Mouse (Mus musculus) stomach, postnatal 0 days (tissue): ENCODE data around the gene Tmbim1.

ENCODE experiments used
- CTCF ChIP-seq: IDR thresholded peaks from 2 replicates; pipeline ENCODE4 v1.5.1; 2016; ENCODE audit warnings: antibody characterized with exemption, low read depth, mild to moderate bottlenecking, moderate library complexity
- EP300 ChIP-seq: optimal IDR thresholded peaks from 2 replicates; pipeline ENCODE3; 2016; ENCODE audit warnings: antibody characterized with exemption

DNA sequence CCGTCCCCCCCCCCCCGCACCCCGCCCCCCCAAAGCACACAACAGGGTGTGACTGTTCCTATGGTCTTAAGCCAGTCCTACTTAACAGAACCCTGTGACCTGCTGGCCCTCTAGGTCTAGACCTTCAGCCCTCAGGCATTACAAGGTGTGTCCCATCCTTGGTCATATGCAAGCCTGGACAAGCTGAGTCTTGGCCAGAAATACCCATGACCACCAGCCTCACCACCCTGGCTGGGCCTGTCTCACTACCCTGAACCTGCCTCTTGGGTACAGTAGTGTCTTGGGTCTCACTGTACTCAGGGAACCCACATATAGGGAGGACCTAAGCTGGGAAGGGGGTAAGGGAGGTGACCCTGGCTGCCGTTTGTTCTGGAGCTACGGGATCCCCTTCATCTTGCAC is 32.6 kb upstream of the Tmbim1 start:
- TF ChIP-seq EP300, result no peak
- TF ChIP-seq CTCF, result no peak
